Mouse (Mus musculus): ENCODE measurements at regions not wholly inside any gene's neighbourhood (a gene's known extent, or its start where the extent isn't known, plus 50 kb on each side); places are given as distances from the start of the nearest gene placed in this dataset.
A peak's percentile ranks its signal among the peaks of the same experiment; 100 is the strongest.

GRCm38 (mm10) chr12:36748345-36748744, 360.0 kb upstream of the Meox2 start:
- H3K27ac ChIP-seq = no peak overlapping the region
- H3K36me3 ChIP-seq = no peaks in the 10 kb centered on the region
- 24% methylated on average over 1 of the region's 1 CpGs for WGBS (ENCODE audit: insufficient replicate concordance)
- H3K4me2 ChIP-seq = no peak overlapping the region
- no peak overlapping the region for H3K9ac ChIP-seq
- H3K27me3 ChIP-seq (replicated peaks) = no peaks in the 10 kb centered on the region
- no peaks in the 10 kb centered on the region for H3K4me1 ChIP-seq
- H3K9me3 ChIP-seq (replicated peaks) = no peaks in the 10 kb centered on the region
- no peak overlapping the region for H3K4me3 ChIP-seq
- no peak for ATAC-seq

- WGBS (ENCODE audit: insufficient replicate concordance) = 48% methylated on average over 4 of the region's 4 CpGs
- H3K36me3 ChIP-seq = no peaks in the 10 kb centered on the region
- H3K4me3 ChIP-seq = no peak overlapping the region
- no peak overlapping the region for H3K27ac ChIP-seq
- H3K4me2 ChIP-seq = no peak overlapping the region
- no peaks in the 10 kb centered on the region for H3K9me3 ChIP-seq (replicated peaks)
- H3K27me3 ChIP-seq (replicated peaks) = no peaks in the 10 kb centered on the region
- H3K4me1 ChIP-seq = no peaks in the 10 kb centered on the region
- H3K9ac ChIP-seq = no peak overlapping the region
- no peak for ATAC-seq
These were observed 342.9 kb upstream of the Meox2 start for GRCm38 (mm10) chr12:36765315-36766058.

GRCm38 (mm10) chr12:36766167-36766566, 342.2 kb upstream of the Meox2 start:
- H3K27ac ChIP-seq = no peak overlapping the region
- no peaks in the 10 kb centered on the region for H3K36me3 ChIP-seq
- no peaks in the 10 kb centered on the region for H3K27me3 ChIP-seq (replicated peaks)
- no peak overlapping the region for H3K9ac ChIP-seq
- H3K4me3 ChIP-seq = no peak overlapping the region
- ATAC-seq = no peak
- H3K9me3 ChIP-seq (replicated peaks) = no peaks in the 10 kb centered on the region
- no peaks in the 10 kb centered on the region for H3K4me1 ChIP-seq
- 23% methylated on average over 1 of the region's 1 CpGs for WGBS (ENCODE audit: insufficient replicate concordance)
- H3K4me2 ChIP-seq = no peak overlapping the region

- ATAC-seq = no peak
- Histone ChIP-seq H3K9ac (no peak overlapping the region), H3K36me3 (no peaks in the 10 kb centered on the region), H3K4me3 (no peak overlapping the region), H3K9me3 (replicated peaks) (no peaks in the 10 kb centered on the region), H3K4me1 (no peaks in the 10 kb centered on the region), H3K4me2 (no peak overlapping the region), H3K27ac (no peak overlapping the region), H3K27me3 (replicated peaks) (no peaks in the 10 kb centered on the region)
- 71% methylated on average over 7 of the region's 7 CpGs for WGBS (ENCODE audit: insufficient replicate concordance)
These were observed 327.6 kb upstream of the Meox2 start for GRCm38 (mm10) chr12:36780761-36781160.

GRCm38 (mm10) chr12:36790866-36791265, 317.5 kb upstream of the Meox2 start:
- H3K4me3 ChIP-seq = no peak overlapping the region

GRCm38 (mm10) chr12:36791430-36791829, 316.9 kb upstream of the Meox2 start:
- no peak overlapping the region for H3K9ac ChIP-seq
- H3K36me3 ChIP-seq = no peaks in the 10 kb centered on the region
- H3K4me1 ChIP-seq = no peaks in the 10 kb centered on the region
- H3K27me3 ChIP-seq (replicated peaks) = no peaks in the 10 kb centered on the region
- no peak for ATAC-seq
- H3K27ac ChIP-seq = no peak overlapping the region
- H3K4me2 ChIP-seq = no peak overlapping the region
- no peaks in the 10 kb centered on the region for H3K9me3 ChIP-seq (replicated peaks)
- 76% methylated on average over 3 of the region's 3 CpGs for WGBS (ENCODE audit: insufficient replicate concordance)
- no peak overlapping the region for H3K4me3 ChIP-seq

More at GRCm38 (mm10) chr12:36790866-36791265, 317.5 kb upstream of the Meox2 start:
- H3K27me3 ChIP-seq (replicated peaks) = no peaks in the 10 kb centered on the region
- no peak overlapping the region for H3K4me2 ChIP-seq
- no peaks in the 10 kb centered on the region for H3K36me3 ChIP-seq
- no peak overlapping the region for H3K27ac ChIP-seq
- no peak for ATAC-seq
- no peaks in the 10 kb centered on the region for H3K9me3 ChIP-seq (replicated peaks)
- no peak overlapping the region for H3K9ac ChIP-seq
- H3K4me1 ChIP-seq = no peaks in the 10 kb centered on the region
- WGBS (ENCODE audit: insufficient replicate concordance) = 70% methylated on average over 2 of the region's 2 CpGs

- no peak overlapping the region for H3K4me3 ChIP-seq
- H3K4me2 ChIP-seq = no peak overlapping the region
- H3K27ac ChIP-seq = no peak overlapping the region
- no peaks in the 10 kb centered on the region for H3K27me3 ChIP-seq (replicated peaks)
- WGBS (ENCODE audit: insufficient replicate concordance) = 33% methylated on average over 3 of the region's 3 CpGs
- H3K4me1 ChIP-seq = no peaks in the 10 kb centered on the region
- H3K36me3 ChIP-seq = no peaks in the 10 kb centered on the region
- ATAC-seq = 0 out of 2 replicates have a peak, but pooled peaks have one; percentile 27
- no peak overlapping the region for H3K9ac ChIP-seq
- no peaks in the 10 kb centered on the region for H3K9me3 ChIP-seq (replicated peaks)
These were observed 316.1 kb upstream of the Meox2 start for GRCm38 (mm10) chr12:36792205-36792604.

GRCm38 (mm10) chr12:36793799-36794198, 314.5 kb upstream of the Meox2 start:
- Histone ChIP-seq H3K27me3 (replicated peaks) (no peaks in the 10 kb centered on the region), H3K36me3 (no peaks in the 10 kb centered on the region), H3K4me2 (no peak overlapping the region), H3K9me3 (replicated peaks) (no peaks in the 10 kb centered on the region), H3K27ac (no peak overlapping the region), H3K4me1 (no peaks in the 10 kb centered on the region), H3K9ac (no peak overlapping the region), H3K4me3 (no peak overlapping the region)
- ATAC-seq = no peak
- 64% methylated on average over 2 of the region's 2 CpGs for WGBS (ENCODE audit: insufficient replicate concordance)

GRCm38 (mm10) chr12:36796201-36796600, 312.1 kb upstream of the Meox2 start:
- no peak overlapping the region for H3K9ac ChIP-seq
- no peak overlapping the region for H3K4me3 ChIP-seq
- no peaks in the 10 kb centered on the region for H3K36me3 ChIP-seq
- H3K27ac ChIP-seq = no peak overlapping the region
- H3K4me1 ChIP-seq = no peaks in the 10 kb centered on the region
- no peak for ATAC-seq
- no peaks in the 10 kb centered on the region for H3K27me3 ChIP-seq (replicated peaks)
- H3K4me2 ChIP-seq = no peak overlapping the region
- H3K9me3 ChIP-seq (replicated peaks) = no peaks in the 10 kb centered on the region
- WGBS (ENCODE audit: insufficient replicate concordance) = 75% methylated on average over 4 of the region's 4 CpGs

- Histone ChIP-seq H3K27me3 (replicated peaks) (no peaks in the 10 kb centered on the region), H3K4me2 (no peak overlapping the region), H3K4me3 (no peak overlapping the region), H3K27ac (no peak overlapping the region), H3K36me3 (no peaks in the 10 kb centered on the region), H3K4me1 (no peaks in the 10 kb centered on the region), H3K9ac (no peak overlapping the region), H3K9me3 (replicated peaks) (no peaks in the 10 kb centered on the region)
- WGBS (ENCODE audit: insufficient replicate concordance) = 68% methylated on average over 2 of the region's 2 CpGs
- ATAC-seq = no peak
These were observed 290.4 kb upstream of the Meox2 start for GRCm38 (mm10) chr12:36817938-36818337.

- WGBS (ENCODE audit: insufficient replicate concordance) = 60% methylated on average over 3 of the region's 3 CpGs
- Histone ChIP-seq H3K27ac (no peak overlapping the region), H3K4me2 (no peak overlapping the region), H3K4me3 (no peak overlapping the region), H3K27me3 (replicated peaks) (no peaks in the 10 kb centered on the region), H3K9me3 (replicated peaks) (no peaks in the 10 kb centered on the region), H3K36me3 (no peaks in the 10 kb centered on the region), H3K9ac (no peak overlapping the region), H3K4me1 (no peaks in the 10 kb centered on the region)
- no peak for ATAC-seq
These were observed 289.5 kb upstream of the Meox2 start for GRCm38 (mm10) chr12:36818852-36819251.

GRCm38 (mm10) chr12:36826766-36827165, 281.6 kb upstream of the Meox2 start:
- H3K9ac ChIP-seq = no peak overlapping the region
- no peak overlapping the region for H3K27ac ChIP-seq
- H3K36me3 ChIP-seq = no peaks in the 10 kb centered on the region
- no peaks in the 10 kb centered on the region for H3K27me3 ChIP-seq (replicated peaks)
- 65% methylated on average over 6 of the region's 6 CpGs for WGBS (ENCODE audit: insufficient replicate concordance)
- H3K4me2 ChIP-seq = no peak overlapping the region
- ATAC-seq = no peak
- H3K4me3 ChIP-seq = no peak overlapping the region
- H3K4me1 ChIP-seq = no peaks in the 10 kb centered on the region
- H3K9me3 ChIP-seq (replicated peaks) = no peaks in the 10 kb centered on the region
